Mouse (Mus musculus) intestine, embryonic 15.5 days (tissue): ENCODE measurements at regions not wholly inside any gene's neighbourhood (a gene's known extent, or its start where the extent isn't known, plus 50 kb on each side); places are given as distances from the start of the nearest gene placed in this dataset.

Experiments used
- ATAC-seq: fragments of 200-750 bp; cut with Nextera tagmentation; 2 replicates; pipeline ENCODE4 v1.8.0; 2017; ENCODE audit warnings: moderate TSS enrichment, moderate library complexity
- H3K27ac ChIP-seq: fragments of 300-500 bp; sonication (generic); 2 replicates; pipeline ENCODE4 v1.5.1; 2015; ENCODE audit warnings: mild to moderate bottlenecking, inconsistent platforms
- H3K27me3 ChIP-seq: fragments of 300-500 bp; sonication (generic); replicated peaks from 2 replicates; pipeline ENCODE4 v1.6.1; 2015; ENCODE audit warnings: inconsistent platforms
- H3K36me3 ChIP-seq: fragments of 300-500 bp; sonication (generic); 2 replicates; pipeline ENCODE4 v1.6.1; 2015; ENCODE audit warnings: inconsistent platforms
- H3K4me1 ChIP-seq: fragments of 300-500 bp; sonication (generic); replicated peaks from 2 replicates; pipeline ENCODE4 v1.6.1; 2015; ENCODE audit warnings: inconsistent platforms
- H3K4me2 ChIP-seq: fragments of 300-500 bp; sonication (generic); replicated peaks from 2 replicates; pipeline ENCODE4 v1.6.1; 2015; ENCODE audit warnings: mild to moderate bottlenecking, inconsistent platforms
- H3K4me3 ChIP-seq: fragments of 300-500 bp; sonication (generic); replicated peaks from 2 replicates; pipeline ENCODE4 v1.5.1; 2015; ENCODE audit warnings: inconsistent platforms
- H3K9ac ChIP-seq: fragments of 300-500 bp; sonication (generic); 2 replicates; pipeline ENCODE4 v1.6.1; 2015; ENCODE audit warnings: inconsistent platforms
- H3K9me3 ChIP-seq: fragments of 300-500 bp; sonication (generic); 2 replicates; pipeline ENCODE4 v1.6.1; 2016; ENCODE audit warnings: inconsistent platforms
- WGBS: fragments of 180-500 bp; shearing (Covaris S2); methylation state at CpG from one replicate; pipeline ENCODE4 v1.1.7; 2015; 5-methylcytosine and 5-hydroxymethylcytosine counted together

- 83% methylated on average over 5 of the region's 5 CpGs for WGBS
Observed at GRCm38 (mm10) chr13:97497928-97498327, 257.0 kb downstream of the Enc1 start.

GRCm38 (mm10) chr13:97494770-97495169 lies 253.9 kb downstream of the Enc1 start:
- Histone ChIP-seq H3K27me3 (no peaks in the 10 kb centered on the region), H3K4me1 (no peaks in the 10 kb centered on the region), H3K4me2 (no peak overlapping the region), H3K9ac (no peak overlapping the region), H3K4me3 (no peak overlapping the region), H3K27ac (no peak overlapping the region), H3K36me3 (no peaks in the 10 kb centered on the region), H3K9me3 (no peaks in the 10 kb centered on the region)
- ATAC-seq = no peak
- WGBS = 86% methylated on average over 2 of the region's 2 CpGs

More at GRCm38 (mm10) chr13:97497928-97498327, 257.0 kb downstream of the Enc1 start:
- H3K4me1 ChIP-seq = no peaks in the 10 kb centered on the region
- H3K4me3 ChIP-seq = no peak overlapping the region
- no peak for ATAC-seq
- no peaks in the 10 kb centered on the region for H3K36me3 ChIP-seq
- no peak overlapping the region for H3K27ac ChIP-seq
- H3K4me2 ChIP-seq = no peak overlapping the region
- no peak overlapping the region for H3K9ac ChIP-seq
- H3K27me3 ChIP-seq = no peaks in the 10 kb centered on the region
- no peaks in the 10 kb centered on the region for H3K9me3 ChIP-seq

DNA sequence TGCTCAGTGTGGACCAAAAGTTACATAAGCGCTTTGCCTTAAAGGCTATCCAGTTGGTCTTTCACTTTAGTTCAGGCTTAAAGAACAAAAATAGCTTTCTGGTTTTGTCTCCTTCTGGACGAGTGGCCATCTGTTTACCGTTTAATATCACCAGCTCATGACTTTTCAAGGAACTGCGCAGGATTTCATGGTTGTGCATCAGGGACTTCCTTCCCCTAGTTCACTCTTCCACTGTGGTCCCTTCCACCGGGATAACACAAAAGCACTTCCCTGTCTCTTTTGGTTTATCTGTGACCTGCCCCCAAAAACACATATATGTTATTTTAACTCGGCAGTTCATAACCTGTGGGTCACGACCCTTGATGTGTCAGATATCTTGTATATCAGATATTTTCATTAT lies 252.9 kb downstream of the Enc1 start:
- Histone ChIP-seq H3K9ac (no peak overlapping the region), H3K9me3 (no peaks in the 10 kb centered on the region), H3K27ac (no peak overlapping the region), H3K4me1 (no peaks in the 10 kb centered on the region), H3K36me3 (no peaks in the 10 kb centered on the region), H3K4me3 (no peak overlapping the region), H3K27me3 (no peaks in the 10 kb centered on the region), H3K4me2 (no peak overlapping the region)
- no peak for ATAC-seq
- 73% methylated on average over 7 of the region's 7 CpGs for WGBS

- H3K9ac ChIP-seq = no peak overlapping the region
- peaks cover 5% of the 10 kb centered on the region; the same call in 1 of the 2 replicates for H3K4me1 ChIP-seq
- no peaks in the 10 kb centered on the region for H3K9me3 ChIP-seq
- no peak overlapping the region for H3K27ac ChIP-seq
- no peaks in the 10 kb centered on the region for H3K27me3 ChIP-seq
- no peak for ATAC-seq
- no peak overlapping the region for H3K4me3 ChIP-seq
- H3K36me3 ChIP-seq = no peaks in the 10 kb centered on the region
- 72% methylated on average over 17 of the region's 20 CpGs for WGBS
- no peak overlapping the region for H3K4me2 ChIP-seq
Observed at GRCm38 (mm10) chr13:97492958-97493735, 252.2 kb downstream of the Enc1 start.

- WGBS = 95% methylated on average over 19 of the region's 19 CpGs
- ATAC-seq = no peak
- H3K9ac ChIP-seq = no peak overlapping the region
- H3K9me3 ChIP-seq = no peaks in the 10 kb centered on the region
- no peaks in the 10 kb centered on the region for H3K27me3 ChIP-seq
- H3K4me2 ChIP-seq = no peak overlapping the region
- H3K27ac ChIP-seq = no peak overlapping the region
- H3K4me3 ChIP-seq = no peak overlapping the region
- H3K4me1 ChIP-seq = peaks cover 6% of the 10 kb centered on the region; the same call in 1 of the 2 replicates
- H3K36me3 ChIP-seq = no peaks in the 10 kb centered on the region
Observed at GRCm38 (mm10) chr13:97491865-97492847, 251.3 kb downstream of the Enc1 start.

DNA sequence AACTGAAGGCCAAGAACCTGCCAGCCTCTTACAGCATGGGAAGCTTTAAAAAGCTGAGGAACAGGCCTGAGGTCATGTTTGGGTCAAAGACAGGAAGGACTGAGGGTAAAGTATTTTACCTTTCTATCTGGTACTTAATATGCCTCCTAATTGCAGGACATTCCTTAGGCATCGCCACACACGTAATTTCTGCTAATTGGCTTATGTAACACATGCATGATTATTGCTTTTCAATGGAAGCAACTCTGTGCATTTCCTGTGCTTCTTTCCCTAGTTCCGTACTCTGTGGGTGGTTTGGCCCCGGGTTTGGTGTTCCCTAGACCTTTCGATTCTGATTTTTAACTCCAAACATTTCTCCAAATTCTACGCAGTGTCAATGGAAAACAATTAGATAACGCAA lies 249.2 kb downstream of the Enc1 start:
- no peaks in the 10 kb centered on the region for H3K27me3 ChIP-seq
- peaks cover 6% of the 10 kb centered on the region; the same call in 1 of the 2 replicates for H3K4me1 ChIP-seq
- 68% methylated on average over 7 of the region's 7 CpGs for WGBS
- H3K4me3 ChIP-seq = no peak overlapping the region
- ATAC-seq = no peak
- no peaks in the 10 kb centered on the region for H3K36me3 ChIP-seq
- no peak overlapping the region for H3K9ac ChIP-seq
- no peak overlapping the region for H3K27ac ChIP-seq
- H3K9me3 ChIP-seq = no peaks in the 10 kb centered on the region
- no peak overlapping the region for H3K4me2 ChIP-seq

DNA sequence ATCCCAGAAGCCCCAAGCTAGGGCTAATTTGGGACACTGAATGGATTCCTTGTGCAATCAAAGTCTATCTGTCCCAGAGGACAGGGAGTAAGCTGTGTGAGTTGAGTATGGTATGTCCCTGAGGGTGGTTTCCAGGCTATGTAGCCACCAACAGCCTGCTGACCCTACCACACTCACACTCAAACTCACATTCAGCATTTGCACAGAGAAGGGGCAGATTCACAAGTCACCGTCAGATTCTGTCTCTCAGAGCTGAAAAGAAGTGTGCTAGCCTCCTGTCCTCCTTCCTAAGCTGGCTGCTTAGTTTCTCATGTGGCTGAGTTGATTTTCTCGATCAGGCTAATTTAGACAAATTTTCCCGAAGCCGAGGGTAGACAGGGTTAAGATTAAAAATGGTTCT lies 248.8 kb downstream of the Enc1 start:
- no peaks in the 10 kb centered on the region for H3K9me3 ChIP-seq
- peaks cover 6% of the 10 kb centered on the region; the same call in 1 of the 2 replicates for H3K4me1 ChIP-seq
- H3K27ac ChIP-seq = no peak overlapping the region
- no peak for ATAC-seq
- H3K27me3 ChIP-seq = no peaks in the 10 kb centered on the region
- no peak overlapping the region for H3K4me3 ChIP-seq
- WGBS = 58% methylated on average over 4 of the region's 4 CpGs
- no peaks in the 10 kb centered on the region for H3K36me3 ChIP-seq
- H3K9ac ChIP-seq = no peak overlapping the region
- no peak overlapping the region for H3K4me2 ChIP-seq

DNA sequence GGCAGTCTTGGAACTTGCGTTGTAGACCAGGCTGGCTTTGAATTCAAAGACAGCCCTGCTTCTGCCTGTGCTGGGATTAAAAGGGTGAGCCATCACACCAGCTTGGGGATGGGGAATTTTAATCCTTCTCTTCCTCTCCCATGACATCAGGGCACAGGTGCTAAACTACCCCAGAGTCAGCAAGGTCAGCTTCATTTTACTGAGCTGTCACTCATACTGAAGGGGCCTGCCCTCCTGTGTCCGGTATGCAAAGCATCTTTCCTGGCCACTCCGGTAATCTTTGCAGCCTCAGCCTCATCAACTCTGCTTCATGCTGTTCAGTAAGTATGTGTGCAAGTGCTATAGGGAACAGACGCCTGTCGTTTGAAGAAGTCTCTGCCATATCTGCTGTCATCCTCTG lies 248.1 kb downstream of the Enc1 start:
- Histone ChIP-seq H3K4me3 (no peak overlapping the region), H3K9me3 (no peaks in the 10 kb centered on the region), H3K27me3 (no peaks in the 10 kb centered on the region), H3K4me1 (peaks cover 6% of the 10 kb centered on the region; the same call in 1 of the 2 replicates), H3K9ac (no peak overlapping the region), H3K27ac (no peak overlapping the region), H3K4me2 (no peak overlapping the region), H3K36me3 (no peaks in the 10 kb centered on the region)
- WGBS = 57% methylated on average over 5 of the region's 5 CpGs
- ATAC-seq = no peak

GRCm38 (mm10) chr13:97488518-97488917 lies 247.6 kb downstream of the Enc1 start:
- 54% methylated on average over 5 of the region's 5 CpGs for WGBS
- no peaks in the 10 kb centered on the region for H3K36me3 ChIP-seq
- H3K27me3 ChIP-seq = no peaks in the 10 kb centered on the region
- H3K27ac ChIP-seq = no peak overlapping the region
- no peak overlapping the region for H3K4me2 ChIP-seq
- H3K4me3 ChIP-seq = no peak overlapping the region
- peaks cover 6% of the 10 kb centered on the region; the same call in 1 of the 2 replicates for H3K4me1 ChIP-seq
- ATAC-seq = no peak
- no peaks in the 10 kb centered on the region for H3K9me3 ChIP-seq
- no peak overlapping the region for H3K9ac ChIP-seq

- no peak overlapping the region for H3K4me2 ChIP-seq
- H3K9ac ChIP-seq = no peak overlapping the region
- no peak overlapping the region for H3K27ac ChIP-seq
- peaks cover 6% of the 10 kb centered on the region; the same call in 1 of the 2 replicates for H3K4me1 ChIP-seq
- no peak overlapping the region for H3K4me3 ChIP-seq
- no peaks in the 10 kb centered on the region for H3K9me3 ChIP-seq
- ATAC-seq = no peak
- no peaks in the 10 kb centered on the region for H3K36me3 ChIP-seq
- no peaks in the 10 kb centered on the region for H3K27me3 ChIP-seq
- WGBS = 46% methylated on average over 9 of the region's 9 CpGs
Observed at GRCm38 (mm10) chr13:97487746-97488473, 247.0 kb downstream of the Enc1 start.

GRCm38 (mm10) chr13:97486490-97486889 lies 245.6 kb downstream of the Enc1 start:
- H3K36me3 ChIP-seq = no peaks in the 10 kb centered on the region
- WGBS = 91% methylated on average over 2 of the region's 2 CpGs
- H3K4me2 ChIP-seq = no peak overlapping the region
- no peaks in the 10 kb centered on the region for H3K27me3 ChIP-seq
- no peak overlapping the region for H3K9ac ChIP-seq
- no peak overlapping the region for H3K27ac ChIP-seq
- no peak overlapping the region for H3K4me3 ChIP-seq
- peaks cover 6% of the 10 kb centered on the region; the same call in 1 of the 2 replicates for H3K4me1 ChIP-seq
- no peaks in the 10 kb centered on the region for H3K9me3 ChIP-seq
- no peak for ATAC-seq

DNA sequence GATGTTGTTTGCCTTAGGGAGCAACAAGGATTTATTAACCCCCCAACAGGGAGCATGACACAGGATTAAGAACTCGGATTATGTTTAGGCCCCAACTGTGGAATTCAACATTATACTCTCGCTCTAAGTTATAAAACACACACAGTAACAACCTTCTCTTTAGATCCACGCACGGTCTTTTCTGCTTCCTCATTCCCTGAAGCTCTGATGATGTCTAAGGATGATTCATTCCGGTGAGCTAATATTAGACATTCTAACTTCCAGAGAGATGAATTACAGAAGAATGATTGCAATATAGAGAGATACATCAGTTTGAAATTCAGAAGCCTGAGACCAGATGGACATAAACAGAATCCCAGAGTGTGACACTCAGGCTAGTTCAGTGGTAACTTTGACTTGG lies 245.0 kb downstream of the Enc1 start:
- no peak overlapping the region for H3K27ac ChIP-seq
- no peaks in the 10 kb centered on the region for H3K36me3 ChIP-seq
- H3K9me3 ChIP-seq = no peaks in the 10 kb centered on the region
- H3K9ac ChIP-seq = no peak overlapping the region
- no peaks in the 10 kb centered on the region for H3K27me3 ChIP-seq
- H3K4me3 ChIP-seq = no peak overlapping the region
- H3K4me2 ChIP-seq = no peak overlapping the region
- peaks cover 6% of the 10 kb centered on the region; the same call in 1 of the 2 replicates for H3K4me1 ChIP-seq
- no peak for ATAC-seq
- 69% methylated on average over 5 of the region's 5 CpGs for WGBS
